Mouse (Mus musculus) neutrophil, adult 5-6 weeks (primary cell): Measurements from ENCODE around the gene Sertad3. TPM values are rescaled to one million over a fixed set of nuclear protein-coding genes. Genes with fewer than 3 reads are reported as not detected.

ENCODE experiments used
- ATAC-seq: fragments of 151-379, 151-347 bp; 2 replicates; pipeline ENCODE4 v1.8.0; 2017; ENCODE audit warnings: mild to moderate bottlenecking, moderate TSS enrichment; ENCODE audit not compliant: insufficient number of reproducible peaks, poor library complexity, low FRiP score, severe bottlenecking; ENCODE audit errors: extremely low read depth
- total RNA-seq: library from RNA; stranded (forward); fragments of 200-1000 nt; gene quantifications from 2 replicates; pipeline ENCODE4 v1.2.3, GENCODE M21; 2017

Sertad3 gene
- total RNA-seq, 1 experiment from 2014 or later: 32.0 TPM

- ATAC-seq: no peak
Observed at GRCm38 (mm10) chr7:27522967-27523366, 49.4 kb downstream of the Sertad3 start, which contains the start of gene Hipk4. Gene Hipk4 (plus strand): TSS chr7:27523267.

GRCm38 (mm10) chr7:27523805-27524204 is 50.2 kb downstream of the Sertad3 start:
- ATAC-seq: no peak

DNA sequence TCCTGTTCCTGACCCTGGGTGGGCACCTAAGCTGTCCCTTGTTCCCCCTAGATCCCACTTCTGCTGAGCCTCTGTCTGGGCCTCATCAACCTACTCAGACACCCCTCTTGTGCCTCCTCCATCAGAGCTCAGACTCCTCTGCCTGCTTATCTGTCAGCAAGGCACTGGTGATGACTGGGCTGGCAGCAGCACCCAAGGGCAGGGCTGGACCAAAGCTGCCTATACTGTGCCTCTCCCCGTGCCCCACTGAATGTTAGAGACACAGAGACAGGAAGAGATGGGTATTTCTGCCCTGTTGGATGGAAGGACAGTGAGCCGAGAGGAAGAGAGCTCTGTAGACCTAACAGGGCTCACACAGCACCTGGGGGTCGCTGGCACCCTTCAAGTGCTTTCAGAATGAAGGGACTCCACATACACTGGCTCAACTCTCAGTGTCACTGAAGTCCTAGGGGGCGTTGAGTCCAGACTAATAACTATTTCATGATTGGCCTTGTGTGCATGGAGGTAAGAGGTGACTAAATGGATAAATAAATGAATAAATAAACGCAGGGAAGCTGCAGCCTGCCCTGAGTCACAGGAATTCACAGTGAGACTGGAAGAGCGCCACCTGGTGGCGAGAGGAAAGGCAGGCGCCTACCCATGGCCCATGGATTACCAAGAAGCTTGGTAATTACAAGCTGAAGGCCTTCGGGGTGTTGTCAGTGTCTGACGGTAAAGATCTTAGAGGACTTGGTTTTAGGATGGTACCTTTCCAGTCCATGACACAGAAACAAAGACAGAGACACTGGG is 52.7 kb downstream of the Sertad3 start:
- ATAC-seq: peak; percentile 70

Other genes with a start within 250 kb of the Sertad3 start
- 12.0 and 13.1 TPM in 2 replicates for gene Itpkc, start 245.1 kb upstream of the Sertad3 start, total RNA-seq
- gene Coq8b, start 240.7 kb upstream of the Sertad3 start, total RNA-seq: 29.5 and 32.5 TPM in 2 replicates
- gene Numbl, start 215.3 kb upstream of the Sertad3 start, total RNA-seq: 0.86 and 2.7 TPM in 2 replicates
- 0.12 TPM in 1 of 2 replicates, not detected in the other for gene Ltbp4, start 136.1 kb upstream of the Sertad3 start, total RNA-seq
- gene Shkbp1, start 117.7 kb upstream of the Sertad3 start, total RNA-seq: 56.8 and 69.9 TPM in 2 replicates
- gene Gm20479, start 116.3 kb upstream of the Sertad3 start, total RNA-seq: not detected in 2 replicates
- 0.37 TPM in 1 of 2 replicates, not detected in the other for gene Sptbn4, start 26.1 kb upstream of the Sertad3 start, total RNA-seq
- gene Blvrb, start 25.8 kb upstream of the Sertad3 start, total RNA-seq: 31.7 and 32.1 TPM in 2 replicates
- gene Sertad1, start 13.1 kb downstream of the Sertad3 start, total RNA-seq: 32.6 and 38.4 TPM in 2 replicates
- 0.35 and 0.61 TPM in 2 replicates for gene Prx, start 25.6 kb downstream of the Sertad3 start, total RNA-seq
- gene Hipk4, start 49.5 kb downstream of the Sertad3 start, total RNA-seq: not detected in 2 replicates
- gene Pld3, start 79.5 kb downstream of the Sertad3 start, total RNA-seq: 20.7 and 24.3 TPM in 2 replicates
- gene 2310022A10Rik, start 79.5 kb downstream of the Sertad3 start, total RNA-seq: 7.0 and 8.7 TPM in 2 replicates
- 175 and 194 TPM in 2 replicates for gene Akt2, start 117.8 kb downstream of the Sertad3 start, total RNA-seq
- not detected in 2 replicates for gene Ttc9b, start 180.1 kb downstream of the Sertad3 start, total RNA-seq
- 3.7 and 7.2 TPM in 2 replicates for gene Map3k10, start 200.8 kb downstream of the Sertad3 start, total RNA-seq
- gene Zfp607b, start 215.6 kb downstream of the Sertad3 start, total RNA-seq: 1.7 and 6.6 TPM in 2 replicates